Mouse (Mus musculus) CD4-positive, CD25-positive, alpha-beta regulatory T cell, adult 2 months (primary cell): ENCODE results near the gene Tmcc1.
A peak's percentile ranks its signal among the peaks of the same experiment; 100 is the strongest.
"Not testable (repeated sequence)": the region's sequence is repeated elsewhere in the genome, so short reads cannot be mapped to it uniquely, and the experiment has no call there.

Experiments used
- DNase-seq: peaks from one replicate; pipeline ENCODE4 v3.0.0-alpha.2; 2012; ENCODE audit warnings: low read depth, low spot score

Tmcc1 gene

DNA sequence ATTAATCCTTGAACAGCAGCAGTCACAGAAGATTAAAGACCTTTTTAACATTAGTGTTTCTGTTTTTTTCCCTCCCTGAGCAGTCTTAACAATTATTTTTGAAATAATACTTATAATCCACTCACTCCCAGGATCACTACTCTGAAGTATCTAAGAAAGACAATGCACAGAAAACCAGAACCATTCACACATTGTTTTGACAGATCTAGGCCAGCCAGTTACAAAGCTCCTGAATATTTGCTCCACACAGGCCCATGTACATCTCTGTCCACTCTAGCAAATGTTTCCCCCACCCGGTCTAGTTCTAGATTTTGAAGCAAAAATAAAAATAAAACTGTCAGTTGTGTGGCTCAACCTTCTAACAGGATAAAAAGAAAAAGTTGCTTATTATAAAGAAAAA lies 45.9 kb downstream of the Tmcc1 start:
- no peak for DNase-seq

DNA sequence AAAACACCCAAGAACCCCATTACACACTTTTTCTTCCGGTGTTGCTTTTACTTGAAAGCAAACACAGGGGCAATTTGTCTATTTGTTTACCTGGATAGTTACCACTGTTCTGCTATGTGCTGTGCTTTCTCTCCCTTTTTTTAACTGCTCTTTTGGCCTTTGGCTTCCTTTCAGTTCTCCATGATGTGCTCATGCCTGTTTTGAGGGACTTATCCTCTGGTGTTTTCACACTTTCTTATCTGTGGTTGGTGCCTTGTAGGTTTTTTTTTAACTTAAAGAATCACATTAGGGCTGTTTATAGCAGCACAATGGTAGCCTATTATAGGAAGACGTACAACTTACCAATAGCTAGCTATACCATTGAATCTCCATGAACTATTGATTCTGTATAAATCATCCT lies 51.6 kb downstream of the Tmcc1 start:
- DNase-seq: no peak

DNA sequence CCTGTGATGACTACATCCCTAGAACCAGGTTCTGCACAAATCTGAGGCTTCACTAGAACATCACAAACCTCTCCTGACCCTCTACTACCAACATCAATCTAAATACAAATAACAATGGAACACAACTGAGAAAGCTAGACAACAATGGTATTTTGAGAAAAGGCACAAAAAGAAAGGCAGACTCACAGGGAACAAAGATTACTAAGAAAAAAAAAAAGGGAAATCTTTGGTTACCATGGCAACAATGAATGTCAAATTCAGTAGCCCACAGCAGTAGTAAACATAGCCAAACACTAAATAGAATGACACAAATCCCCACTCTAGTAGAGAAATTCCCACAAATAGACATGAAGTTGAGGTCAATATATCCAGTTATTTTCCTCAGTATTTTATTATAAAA lies 52.5 kb downstream of the Tmcc1 start:
- no peak for DNase-seq

DNA sequence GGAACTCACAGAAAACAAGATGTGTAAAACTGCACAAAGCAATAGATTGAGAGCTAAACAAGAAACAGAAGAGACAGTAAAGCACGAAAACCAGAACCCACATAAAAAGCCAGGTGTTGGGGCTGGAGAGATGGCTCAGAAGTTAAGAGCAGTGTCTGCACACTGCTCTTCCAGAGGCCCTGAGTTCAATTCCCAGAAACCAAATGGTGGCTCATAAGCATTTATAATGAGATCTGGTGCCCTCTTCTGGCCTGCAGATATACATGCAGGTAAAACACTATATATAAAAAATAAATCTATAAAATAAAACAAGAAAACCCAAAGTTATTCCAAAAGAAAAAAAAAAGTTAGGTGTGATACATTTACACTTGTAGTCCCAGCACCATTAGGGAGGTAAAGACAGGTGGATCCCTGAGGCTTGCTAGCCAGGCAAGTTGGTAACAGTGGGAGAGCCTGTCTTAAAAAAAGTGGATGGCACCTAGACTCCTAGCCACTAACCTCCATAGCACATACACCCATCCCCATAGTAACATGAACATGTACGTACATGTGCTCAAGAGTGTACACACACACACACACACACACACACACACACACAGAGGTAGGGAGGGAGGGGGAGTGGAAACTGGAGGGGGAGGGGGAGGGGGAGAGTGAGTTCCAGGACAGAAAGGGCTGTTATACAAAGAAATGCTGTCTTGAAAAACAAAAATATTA lies 54.0 kb downstream of the Tmcc1 start:
- DNase-seq: peak; percentile 63

DNA sequence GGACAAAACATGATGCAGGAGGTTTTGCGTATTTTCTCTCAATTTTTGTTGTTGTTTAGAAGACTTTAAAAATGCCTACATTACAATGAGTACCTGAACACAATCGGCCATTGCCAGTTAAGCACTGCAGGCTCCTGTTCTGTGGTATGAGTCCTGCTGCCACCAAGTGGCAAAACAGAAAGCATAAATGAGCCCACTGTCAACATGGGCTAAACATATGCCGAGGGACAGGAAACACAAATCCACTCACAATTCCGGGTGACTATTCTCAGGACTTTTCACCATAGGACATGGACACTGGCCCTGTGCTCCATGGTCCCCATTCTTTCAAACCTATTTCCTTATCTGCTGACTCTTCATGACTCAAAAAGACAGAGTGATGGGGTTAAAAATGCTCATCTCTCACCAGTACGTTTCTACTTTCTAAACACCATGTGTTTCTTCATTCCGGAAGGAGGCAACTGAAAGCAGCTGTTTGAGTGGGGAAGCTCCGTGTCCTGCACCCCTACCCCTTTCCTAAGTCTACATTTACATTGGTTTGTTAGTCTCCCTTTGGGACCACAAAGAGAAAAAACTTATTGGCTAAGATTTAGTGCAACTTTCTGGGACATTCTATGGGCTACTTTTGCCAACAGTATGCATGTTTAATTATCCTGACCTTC lies 57.2 kb downstream of the Tmcc1 start:
- peak; percentile 55 for DNase-seq

DNA sequence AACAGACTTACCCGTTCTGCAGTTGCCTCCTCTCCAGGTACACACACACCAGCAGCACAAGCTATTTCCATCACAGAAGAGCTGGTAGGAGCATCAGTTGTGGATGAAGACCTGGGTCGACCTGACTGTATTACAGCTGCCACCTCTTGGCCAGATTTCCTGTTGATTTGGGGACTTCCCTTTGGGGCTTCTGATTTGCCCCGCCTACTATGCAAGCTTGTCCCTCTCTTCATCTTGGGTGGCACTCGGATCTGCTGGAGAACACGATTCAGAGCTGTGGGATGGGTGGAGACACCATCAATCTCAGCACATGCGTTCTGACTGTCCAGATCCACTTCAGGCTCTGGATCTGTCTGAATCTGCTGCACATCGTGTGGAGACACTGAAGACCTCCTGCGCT lies 59.5 kb downstream of the Tmcc1 start:
- peak; percentile 7 for DNase-seq

DNA sequence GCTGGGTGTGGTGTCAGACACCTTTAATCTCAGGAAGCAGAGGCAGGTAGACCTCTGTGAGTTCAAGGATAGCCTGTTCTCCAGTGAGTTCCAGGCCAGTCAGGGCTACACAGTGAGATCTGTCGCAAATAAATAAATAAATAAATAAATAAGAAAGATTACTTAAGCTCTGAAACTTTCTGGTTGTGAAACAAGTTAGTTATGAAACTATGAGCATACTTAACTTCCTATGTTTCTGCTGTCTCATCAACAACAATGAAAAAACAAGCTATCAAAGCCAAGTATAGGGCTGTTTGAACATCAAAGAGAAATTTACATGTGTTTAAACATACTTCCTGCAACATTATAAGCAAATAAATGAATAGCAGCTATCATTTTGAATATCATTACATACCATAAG lies 61.5 kb downstream of the Tmcc1 start:
- DNase-seq: no peak

DNA sequence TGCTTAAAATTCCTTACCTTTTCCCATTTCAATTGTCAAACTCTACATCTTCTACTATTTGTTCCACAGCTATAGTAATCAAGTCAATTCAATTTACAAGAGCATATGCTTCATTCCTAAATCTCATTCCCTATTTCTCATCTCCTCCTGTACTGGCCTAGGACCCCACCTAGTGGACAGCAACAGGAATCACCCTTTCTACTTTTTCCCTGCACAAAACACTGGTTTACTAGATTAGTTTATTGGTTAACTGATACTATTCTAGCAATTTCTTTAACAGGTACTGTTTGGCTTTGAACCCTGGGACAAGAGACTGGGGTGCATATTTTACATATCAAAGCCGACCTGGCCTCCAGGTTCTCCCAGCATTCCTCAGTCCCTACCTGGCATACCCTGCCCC lies 64.6 kb downstream of the Tmcc1 start:
- peak; percentile 37 for DNase-seq

DNA sequence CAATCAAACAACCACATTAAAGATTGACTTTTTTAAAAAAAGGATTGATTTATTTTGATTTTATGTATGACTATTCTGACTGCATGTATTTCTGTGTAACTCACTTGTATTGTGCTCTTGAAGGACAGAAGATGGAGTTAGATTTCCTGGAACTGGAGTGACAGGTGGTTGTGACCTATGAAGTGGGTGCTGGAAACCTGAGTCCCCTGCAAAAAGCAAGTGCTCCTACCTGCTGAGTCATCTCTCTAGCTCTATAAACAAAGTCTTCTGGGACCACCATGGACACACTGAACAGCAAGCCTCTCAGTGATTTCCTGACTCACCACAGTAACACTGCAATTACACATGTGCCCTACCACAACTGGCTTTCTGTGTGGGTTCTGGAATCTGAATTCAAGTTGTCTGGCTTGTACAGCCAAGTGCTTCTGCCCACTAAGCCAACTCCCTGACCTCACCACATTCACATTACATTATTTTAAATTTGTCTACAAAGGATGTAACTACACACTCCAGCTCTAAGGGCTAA lies 65.3 kb downstream of the Tmcc1 start:
- no peak for DNase-seq

DNA sequence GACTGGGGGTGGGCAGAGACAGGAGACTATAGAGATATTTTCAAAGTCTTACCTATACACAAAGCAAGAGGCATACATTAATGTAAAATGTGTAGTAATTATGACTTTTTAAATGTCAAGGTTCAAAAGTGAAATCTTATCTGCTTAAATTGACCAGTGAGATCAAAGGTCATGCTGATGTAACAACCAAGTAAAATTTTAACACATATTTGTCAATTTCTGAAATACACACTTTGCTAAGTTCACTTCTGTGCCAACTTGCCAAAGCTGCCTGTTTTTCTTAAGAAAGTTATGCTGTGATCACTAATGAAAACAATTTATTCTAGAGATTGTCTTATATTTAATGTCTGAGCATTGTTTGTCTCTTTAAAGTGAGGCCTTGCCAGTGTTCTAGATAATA lies 66.7 kb downstream of the Tmcc1 start:
- no peak for DNase-seq

DNA sequence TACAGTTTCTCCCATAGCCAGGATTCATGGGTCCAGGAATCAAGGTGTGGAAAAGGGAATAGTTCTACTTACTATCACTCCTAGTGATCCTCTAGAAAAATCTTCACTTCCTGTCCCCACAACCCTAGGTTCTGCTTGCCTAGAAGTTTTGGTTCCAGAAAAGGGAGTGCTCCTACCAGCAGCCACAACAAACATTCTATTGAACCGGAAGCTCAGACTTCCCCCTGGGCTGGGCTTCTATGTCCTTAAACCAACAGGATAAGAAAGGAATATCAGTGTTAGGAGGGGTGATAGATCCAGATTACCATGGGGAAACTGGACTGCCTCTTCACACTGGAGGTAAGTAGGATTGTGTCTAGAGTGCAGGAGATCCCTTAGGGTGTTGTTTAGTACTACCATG lies 70.4 kb downstream of the Tmcc1 start:
- no peak for DNase-seq

DNA sequence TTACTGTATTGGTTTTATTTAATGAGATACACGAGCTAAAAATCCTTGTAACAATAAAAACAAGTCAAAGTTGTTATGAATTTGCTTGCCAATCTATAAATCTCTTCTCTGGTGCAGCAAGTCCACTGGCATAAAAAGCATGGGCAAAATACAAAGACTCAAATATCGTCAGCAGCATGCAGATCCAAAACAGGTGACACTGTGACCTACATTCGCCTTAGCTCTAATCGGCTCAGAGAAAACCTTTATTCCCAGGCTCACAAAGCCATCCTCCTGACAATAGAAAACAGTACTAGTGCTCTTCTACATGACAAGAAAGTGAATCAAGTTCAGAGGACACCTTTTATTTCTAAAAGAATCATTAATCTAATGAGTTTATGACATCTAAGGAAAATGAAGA lies 73.6 kb downstream of the Tmcc1 start:
- no peak for DNase-seq

DNA sequence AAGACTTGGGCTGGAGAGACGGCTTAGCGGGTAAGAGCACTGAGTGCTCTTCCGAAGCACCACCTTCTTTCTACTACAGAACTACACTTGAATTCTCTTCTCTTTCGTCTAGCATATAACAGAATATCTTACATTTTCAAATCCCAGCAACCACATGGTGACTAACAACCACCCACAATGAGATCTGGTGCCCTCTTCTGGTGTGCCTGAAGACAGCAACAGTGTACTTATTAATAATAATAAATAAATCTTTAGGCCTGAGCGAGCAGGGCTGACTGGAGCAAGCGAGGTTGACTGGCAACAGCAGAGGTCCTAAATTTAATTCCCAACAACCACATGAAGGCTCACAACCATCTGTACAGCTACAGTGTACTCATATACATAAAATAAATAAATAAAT lies 76.7 kb downstream of the Tmcc1 start:
- not testable (repeated sequence) for DNase-seq

DNA sequence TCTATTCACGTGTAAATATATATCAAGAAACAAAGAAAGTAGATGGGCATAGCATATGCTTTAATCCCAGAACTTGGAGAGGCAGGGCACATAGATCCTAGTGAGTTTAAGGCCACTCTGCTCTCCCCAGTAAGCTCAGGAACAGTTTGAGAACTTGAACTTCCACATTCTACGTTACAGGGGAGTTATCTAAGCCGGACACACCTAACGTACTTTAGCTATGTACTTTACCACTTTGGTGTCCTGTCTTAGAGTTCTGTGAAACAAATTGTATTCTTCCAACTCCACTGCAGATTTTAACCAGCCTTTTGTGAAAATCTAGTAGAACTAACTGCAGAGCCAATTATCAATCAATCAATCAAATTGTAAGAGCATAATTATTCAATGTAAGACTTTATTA lies 82.7 kb downstream of the Tmcc1 start:
- no peak for DNase-seq

DNA sequence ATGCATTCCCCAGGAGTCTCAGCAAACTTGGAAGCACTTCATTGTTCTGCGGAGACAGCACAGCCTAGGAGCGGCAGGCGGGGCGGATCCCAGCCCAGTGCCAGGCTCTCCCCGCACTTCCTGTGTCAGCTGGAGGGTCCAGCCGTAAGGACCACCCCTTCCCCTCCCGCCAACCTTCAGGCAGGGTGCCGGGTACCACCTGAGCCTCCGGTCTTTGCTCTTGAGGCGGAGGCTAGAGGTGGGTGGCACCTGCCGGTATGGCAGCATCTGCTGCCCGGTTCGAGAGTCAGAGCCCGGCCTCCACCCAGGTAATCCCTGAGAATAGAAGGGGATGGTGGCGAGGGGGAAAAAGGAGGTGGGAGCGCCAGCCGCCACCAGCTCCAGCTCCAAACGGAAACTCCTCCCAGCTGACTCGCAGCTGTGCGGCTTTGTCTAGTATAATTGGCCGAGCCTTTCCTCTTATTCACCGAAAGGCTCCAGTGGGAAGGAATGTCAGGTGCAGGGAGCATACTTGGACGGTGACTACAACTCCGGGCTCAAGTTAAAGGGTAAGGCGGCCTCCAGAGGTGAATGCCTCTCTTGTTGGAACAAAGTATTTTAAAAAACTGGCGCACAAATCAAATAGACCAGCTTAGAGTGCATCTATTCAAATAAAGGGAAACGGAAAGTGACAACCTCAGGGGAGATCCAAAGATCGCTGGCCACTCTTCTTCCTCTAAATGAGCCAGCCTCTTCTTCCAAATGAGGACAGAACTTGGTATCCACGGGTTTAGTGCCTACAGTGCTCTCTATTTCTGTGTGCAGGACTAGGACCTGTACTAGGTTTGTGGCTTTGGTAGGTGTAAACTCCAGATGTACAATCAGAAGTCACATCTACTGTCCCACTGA lies 85.6 kb downstream of the Tmcc1 start:
- peak; percentile 26 for DNase-seq

DNA sequence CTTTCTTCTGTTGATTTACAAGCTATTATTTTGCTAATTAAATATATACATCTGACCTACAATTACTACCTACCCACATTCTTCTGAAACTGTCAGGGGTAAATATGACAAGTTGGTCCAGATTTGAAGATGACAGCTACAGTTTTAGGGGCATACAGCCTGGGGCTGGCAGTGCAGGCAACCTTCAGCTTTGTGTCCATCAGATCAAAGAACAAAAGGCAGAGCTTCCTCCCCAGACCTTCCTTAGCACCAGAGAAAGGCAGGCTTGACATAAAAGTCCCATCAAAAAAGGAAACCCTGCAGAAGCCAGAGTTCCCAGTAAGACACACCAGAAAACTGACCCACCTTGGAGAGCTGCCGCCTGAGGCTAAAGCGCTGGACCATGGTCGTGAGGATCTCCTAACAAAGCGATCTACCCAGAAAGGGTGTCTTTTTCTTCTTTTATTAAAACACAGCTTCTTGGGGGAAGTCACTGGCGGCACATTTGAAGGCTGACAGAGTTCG lies 86.3 kb downstream of the Tmcc1 start:
- peak; percentile 2 for DNase-seq

DNA sequence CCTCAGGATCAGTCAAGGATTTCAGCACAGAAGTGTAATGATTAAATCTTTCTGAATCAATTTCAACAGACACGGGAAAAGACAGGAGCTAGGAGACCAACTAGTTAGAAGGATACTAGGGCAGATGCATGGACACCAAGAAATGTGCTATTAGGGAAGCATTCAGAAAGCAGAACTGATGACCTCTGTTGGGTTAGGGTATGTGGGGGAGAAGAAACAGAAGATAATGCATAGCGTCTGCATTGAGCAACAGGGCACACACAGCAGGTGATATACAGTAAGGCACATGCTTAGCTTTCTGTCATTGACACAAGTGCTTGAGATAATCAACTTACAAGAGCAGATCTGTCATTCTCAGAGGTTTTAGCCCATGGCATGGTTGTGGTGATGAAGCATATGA lies 95.7 kb downstream of the Tmcc1 start:
- no peak for DNase-seq

DNA sequence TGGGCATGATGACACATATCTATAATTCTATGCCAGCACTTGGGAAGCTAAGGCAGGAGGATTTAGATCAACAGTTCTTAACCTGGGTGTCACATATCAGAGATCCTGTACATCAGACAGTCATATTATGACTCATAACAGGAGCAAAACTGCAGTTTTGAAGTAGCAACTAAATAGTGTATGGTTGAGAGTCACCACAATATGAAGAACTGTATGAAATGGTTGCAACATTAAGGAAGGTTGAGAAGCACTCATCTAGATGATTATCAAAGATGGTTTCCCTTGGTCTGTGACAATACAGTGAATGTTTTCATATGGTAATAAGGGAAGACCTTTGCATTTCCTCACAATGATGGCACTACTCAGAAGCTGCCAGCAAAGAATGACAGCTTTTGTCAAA lies 103.9 kb downstream of the Tmcc1 start:
- DNase-seq: peak; percentile 6

DNA sequence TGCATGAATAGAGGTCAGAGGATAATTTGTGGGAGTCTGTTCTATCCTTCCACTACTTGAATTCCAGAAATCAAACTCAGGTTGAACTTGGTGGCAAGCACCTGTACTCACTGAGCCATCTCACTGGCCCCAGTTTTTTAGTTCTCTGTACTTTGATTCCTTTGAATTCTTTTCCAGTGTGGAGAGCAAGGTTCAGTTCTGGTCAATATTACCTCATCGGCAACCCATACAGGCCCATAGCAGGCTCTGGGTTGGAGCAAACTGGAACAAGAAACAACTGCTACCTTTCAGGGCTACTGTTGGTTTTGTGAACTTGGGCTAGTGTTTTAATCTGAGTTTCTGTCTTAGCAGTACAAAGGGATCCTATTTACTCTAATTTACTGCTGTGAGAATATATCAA lies 107.2 kb downstream of the Tmcc1 start:
- DNase-seq: no peak

DNA sequence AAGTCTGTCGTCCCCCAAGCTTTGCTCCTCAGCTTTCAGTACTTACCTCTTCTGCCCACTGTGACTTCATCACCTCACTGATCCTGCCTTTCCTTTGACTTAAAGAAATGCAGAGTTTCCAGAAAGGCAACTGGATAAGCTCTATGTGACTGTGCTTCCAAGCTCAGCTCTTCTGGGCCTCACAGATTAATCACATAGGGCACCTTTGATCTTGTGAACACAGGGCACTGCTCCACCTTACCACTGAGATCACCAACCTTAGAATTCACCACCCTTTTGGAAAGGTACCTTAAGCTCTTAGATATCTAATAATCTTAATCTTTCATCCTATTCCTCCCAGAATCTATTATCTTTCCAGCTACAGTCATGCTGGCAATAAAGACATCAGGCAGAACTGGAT lies 111.0 kb downstream of the Tmcc1 start:
- DNase-seq: no peak

DNA sequence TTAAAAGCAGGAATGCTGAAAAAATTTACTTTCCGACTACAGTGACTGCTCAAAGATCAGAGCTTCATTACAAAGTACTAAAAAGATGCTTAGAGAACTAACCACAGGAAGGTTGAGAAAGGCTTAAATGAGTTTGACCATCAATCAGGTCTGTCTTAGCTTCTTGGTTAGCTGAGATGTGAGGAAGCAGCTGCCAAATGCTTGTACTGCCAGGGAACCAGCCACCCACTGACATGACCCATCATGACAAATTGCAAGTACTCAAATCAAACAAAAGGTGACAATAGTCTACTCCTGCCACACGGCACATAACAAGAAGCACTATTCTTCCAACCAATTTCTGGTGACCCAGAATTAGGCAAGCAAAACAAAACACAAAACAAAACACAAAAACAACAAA lies 111.9 kb downstream of the Tmcc1 start:
- no peak for DNase-seq

DNA sequence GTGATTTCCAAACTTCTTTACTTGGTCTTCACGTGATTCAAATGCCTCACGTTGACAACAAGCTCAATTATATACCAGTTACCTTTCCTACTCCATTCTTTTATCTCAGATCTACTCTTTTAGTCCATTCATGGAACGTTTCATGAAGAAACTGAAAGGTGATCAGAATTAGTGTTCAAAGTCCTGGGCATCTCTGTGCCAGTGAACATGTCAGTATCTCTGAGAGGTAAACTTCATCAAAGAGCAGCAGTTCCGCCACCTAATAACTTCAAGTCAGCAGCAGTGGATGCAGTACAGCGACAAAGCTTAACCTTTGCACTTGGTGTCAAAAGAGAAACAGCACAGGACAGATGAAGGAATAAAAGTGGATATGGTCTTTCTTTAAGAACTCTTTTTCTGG lies 112.5 kb downstream of the Tmcc1 start:
- DNase-seq: no peak
